Mouse (Mus musculus) heart, postnatal 25 days (tissue): ENCODE data around the gene Gatad2b. TPM values are rescaled to one million over a fixed set of nuclear protein-coding genes. Genes with fewer than 3 reads are reported as not detected.

Experiments
- DNase-seq: peaks from one replicate; pipeline ENCODE4 v3.0.0; 2022; ENCODE audit warnings: low spot score
- intact Hi-C: fragments of 180-260 bp; cut with DNase I; formaldehyde crosslinking; loops from one replicate; pipeline ENCODE4 v1.15.1; 2025
- microRNA-seq: library from miRNA; unstranded; fragments of <30 nt; microRNA quantifications from one replicate; pipeline ENCODE4 v1.2.0, GENCODE M21; 2022
- total RNA-seq, 2 experiments: library from RNA; stranded (reverse); gene quantifications; 2 replicates each; pipeline ENCODE4 v1.2.3; 2021

The Gatad2b gene
- total RNA-seq, 2 experiments from 2014 or later: 42.8 to 43.6 TPM

GRCm38 (mm10) chr3:90400993-90401392 is 108.0 kb downstream of the Gatad2b start:
- intact Hi-C loops: no loop called here
- no peak for DNase-seq

- intact Hi-C loops: no loop called here
- DNase-seq: no peak
Observed at GRCm38 (mm10) chr3:90404121-90404520, 111.1 kb downstream of the Gatad2b start.

- no peak for DNase-seq
- intact Hi-C loops: no loop called here
Observed at GRCm38 (mm10) chr3:90404609-90405008, 111.6 kb downstream of the Gatad2b start.

GRCm38 (mm10) chr3:90406414-90406813 is 113.4 kb downstream of the Gatad2b start:
- intact Hi-C loops: no loop called here
- no peak for DNase-seq

GRCm38 (mm10) chr3:90408721-90409120 is 115.7 kb downstream of the Gatad2b start:
- no peak for DNase-seq
- intact Hi-C loops: no loop called here

GRCm38 (mm10) chr3:90412312-90413010 is 119.5 kb downstream of the Gatad2b start:
- DNase-seq: peak; percentile 46
- intact Hi-C loops: loop anchor here (1.0 to 10.0 kb wide), 2 partner anchors 54 to 202 kb away; partner anchors contain the start of gene S100a6

GRCm38 (mm10) chr3:90413011-90413396 is 120.0 kb downstream of the Gatad2b start:
- intact Hi-C loops: loop anchor here (10.0 kb wide), 1 partner anchor 202 kb away; the partner anchor contains the start of gene S100a6

More at GRCm38 (mm10) chr3:90413011-90413396, 120.0 kb downstream of the Gatad2b start:
- no peak for DNase-seq

Small RNA genes within 50 kb of the gene (microRNA-seq; reads per million reads assigned to microRNA genes)
- gene Mir7012: not detected

Other genes starting within 250 kb of the Gatad2b start
- gene 4933434E20Rik, start 241.5 kb upstream of the Gatad2b start, total RNA-seq: 10 to 100 TPM; 71.4 to 79.5 TPM
- 100 to 1,000 TPM; 113 to 123 TPM for gene Ubap2l, start 240.6 kb upstream of the Gatad2b start, total RNA-seq
- 10 to 100 TPM; 46.8 to 51.5 TPM for gene Tpm3, start 220.5 kb upstream of the Gatad2b start, total RNA-seq
- gene Nup210l, start 189.0 kb upstream of the Gatad2b start, total RNA-seq: under 1 TPM; 0.08 TPM
- gene Rps27, start 79.5 kb upstream of the Gatad2b start, total RNA-seq: 1,000 to 10,000 TPM in 1 of 2 experiments, 100 to 1,000 TPM in 1; 993 to 1,012 TPM
- 1 to 10 TPM; 6.0 to 7.9 TPM for gene Rab13, start 79.5 kb upstream of the Gatad2b start, total RNA-seq
- gene Jtb, start 61.6 kb upstream of the Gatad2b start, total RNA-seq: 10 to 100 TPM; 49.0 to 50.7 TPM
- gene Creb3l4, start 49.7 kb upstream of the Gatad2b start, total RNA-seq: not detected
- 10 to 100 TPM; 83.7 to 84.3 TPM for gene Slc39a1, start 45.0 kb upstream of the Gatad2b start, total RNA-seq
- gene Crtc2, start 39.0 kb upstream of the Gatad2b start, total RNA-seq: 10 to 100 TPM; 14.6 to 16.1 TPM
- gene Dennd4b, start 28.0 kb upstream of the Gatad2b start, total RNA-seq: 10 to 100 TPM; 31.9 to 33.4 TPM
- gene Slc27a3, start 96.8 kb downstream of the Gatad2b start, total RNA-seq: 1 to 10 TPM in 1 of 2 experiments, under 1 TPM in 1; 0.78 to 1.4 TPM
- gene Ints3, start 140.4 kb downstream of the Gatad2b start, total RNA-seq: 10 to 100 TPM; 25.2 to 26.9 TPM
- gene Npr1, start 172.7 kb downstream of the Gatad2b start, total RNA-seq: 10 to 100 TPM; 17.2 to 18.8 TPM
- gene Ilf2, start 182.9 kb downstream of the Gatad2b start, total RNA-seq: 10 to 100 TPM; 31.5 to 33.4 TPM
- gene Snapin, start 197.9 kb downstream of the Gatad2b start, total RNA-seq: 10 to 100 TPM; 59.5 to 62.6 TPM
- gene Chtop, start 216.3 kb downstream of the Gatad2b start, total RNA-seq: 100 to 1,000 TPM; 100 to 113 TPM
- 100 to 1,000 TPM; 777 to 804 TPM for gene S100a1, start 221.2 kb downstream of the Gatad2b start, total RNA-seq
- 10 to 100 TPM; 27.1 to 29.7 TPM for gene S100a13, start 221.3 kb downstream of the Gatad2b start, total RNA-seq
- under 1 TPM; 0.23 to 0.48 TPM for gene S100a14, start 233.7 kb downstream of the Gatad2b start, total RNA-seq
- 10 to 100 TPM; 71.3 to 74.7 TPM for gene S100a16, start 244.1 kb downstream of the Gatad2b start, total RNA-seq